ENCODE assay signal across 26 mouse cellular contexts in genomic region chr19:34901735-34902134, GRCm38 (mm10). TPM values are rescaled to one million over a fixed set of nuclear protein-coding genes. Genes with fewer than 3 reads are reported as not detected.
"Had no signal": no experiment of that assay in that cellular context is flagged by ENCODE, and none has a peak within 500 bp of the region (broad histone marks: within the 10 kb centered on the region; RNA-seq: fewer than 3 reads in every experiment).

No protein-coding gene starts in this region.

- H3K27me3 ChIP-seq: embryonic facial prominence, embryonic 12.5 days; embryonic facial prominence, embryonic 13.5 days; embryonic facial prominence, embryonic 15.5 days; forebrain, embryonic 12.5 days; forebrain, embryonic 13.5 days; forebrain, embryonic 15.5 days had no signal

- ATAC-seq: forebrain, embryonic 13.5 days; forebrain, embryonic 14.5 days; forebrain, embryonic 15.5 days; forebrain, embryonic 16.5 days; forebrain, postnatal 0 days had no signal

- H3K4me3 ChIP-seq: embryonic facial prominence, embryonic 10.5 days; embryonic facial prominence, embryonic 12.5 days; embryonic facial prominence, embryonic 13.5 days; embryonic facial prominence, embryonic 15.5 days; erythroblast, embryonic 14.5 days; forebrain, embryonic 10.5 days; forebrain, embryonic 12.5 days; forebrain, embryonic 13.5 days; forebrain, embryonic 15.5 days; gastrocnemius, adult 2 months; heart, adult 2 months had no signal

- H3K9me3 ChIP-seq: embryonic facial prominence, embryonic 10.5 days; embryonic facial prominence, embryonic 12.5 days; embryonic facial prominence, embryonic 13.5 days; embryonic facial prominence, embryonic 15.5 days; forebrain, embryonic 10.5 days; forebrain, embryonic 12.5 days; forebrain, embryonic 15.5 days had no signal

- H3K9ac ChIP-seq: embryonic facial prominence, embryonic 12.5 days; embryonic facial prominence, embryonic 13.5 days; embryonic facial prominence, embryonic 15.5 days; forebrain, embryonic 12.5 days; forebrain, embryonic 13.5 days; forebrain, embryonic 15.5 days; forebrain, postnatal 0 days had no signal

- H3K36me3 ChIP-seq: embryonic facial prominence, embryonic 10.5 days; embryonic facial prominence, embryonic 12.5 days; embryonic facial prominence, embryonic 13.5 days; embryonic facial prominence, embryonic 15.5 days; forebrain, embryonic 10.5 days; forebrain, embryonic 12.5 days; forebrain, embryonic 15.5 days had no signal

- H3K27ac ChIP-seq: embryonic facial prominence, embryonic 10.5 days; embryonic facial prominence, embryonic 12.5 days; embryonic facial prominence, embryonic 13.5 days; embryonic facial prominence, embryonic 15.5 days; forebrain, embryonic 10.5 days; forebrain, embryonic 12.5 days; forebrain, embryonic 13.5 days; forebrain, embryonic 15.5 days; gastrocnemius, adult 2 months; heart, adult 2 months had no signal

- H3K4me1 ChIP-seq: embryonic facial prominence, embryonic 10.5 days; embryonic facial prominence, embryonic 12.5 days; embryonic facial prominence, embryonic 13.5 days; embryonic facial prominence, embryonic 15.5 days; forebrain, embryonic 10.5 days; forebrain, embryonic 12.5 days; forebrain, embryonic 13.5 days; forebrain, embryonic 15.5 days had no signal

- H3K4me2 ChIP-seq: embryonic facial prominence, embryonic 12.5 days; embryonic facial prominence, embryonic 13.5 days; embryonic facial prominence, embryonic 15.5 days; forebrain, embryonic 12.5 days; forebrain, embryonic 13.5 days; forebrain, embryonic 15.5 days had no signal

- DNase-seq: cerebellum, adult 9-10 months; cerebellum, adult 9-11 months; cerebellum, postnatal 10 days; cerebellum, postnatal 14 days; cerebellum, postnatal 25 days; cerebellum, postnatal 36 days; embryo, embryonic 11 days; forebrain, postnatal 0 days; gastrocnemius, adult 2 months; gastrocnemius, postnatal 10 days; gastrocnemius, postnatal 14 days; gastrocnemius, postnatal 25 days; gastrocnemius, postnatal 36 days; heart, adult 18-20 months; heart, adult 2 months had no signal

RNA-seq across cellular contexts. Expression of gene Pank1, which starts 22.5 kb away (rescaled TPM):
- polyA plus RNA-seq: erythroblast, embryonic 14.5 days had no signal
